Mouse (Mus musculus): ENCODE measurements around the gene Gm20431. TPM values are rescaled to one million over a fixed set of nuclear protein-coding genes. Genes with fewer than 3 reads are reported as not detected.
A peak's percentile ranks its signal among the peaks of the same experiment; 100 is the strongest.

Gene Gm20431
- polyA plus RNA-seq, 1 experiment from 2014 or later = 12.3 TPM

DNA sequence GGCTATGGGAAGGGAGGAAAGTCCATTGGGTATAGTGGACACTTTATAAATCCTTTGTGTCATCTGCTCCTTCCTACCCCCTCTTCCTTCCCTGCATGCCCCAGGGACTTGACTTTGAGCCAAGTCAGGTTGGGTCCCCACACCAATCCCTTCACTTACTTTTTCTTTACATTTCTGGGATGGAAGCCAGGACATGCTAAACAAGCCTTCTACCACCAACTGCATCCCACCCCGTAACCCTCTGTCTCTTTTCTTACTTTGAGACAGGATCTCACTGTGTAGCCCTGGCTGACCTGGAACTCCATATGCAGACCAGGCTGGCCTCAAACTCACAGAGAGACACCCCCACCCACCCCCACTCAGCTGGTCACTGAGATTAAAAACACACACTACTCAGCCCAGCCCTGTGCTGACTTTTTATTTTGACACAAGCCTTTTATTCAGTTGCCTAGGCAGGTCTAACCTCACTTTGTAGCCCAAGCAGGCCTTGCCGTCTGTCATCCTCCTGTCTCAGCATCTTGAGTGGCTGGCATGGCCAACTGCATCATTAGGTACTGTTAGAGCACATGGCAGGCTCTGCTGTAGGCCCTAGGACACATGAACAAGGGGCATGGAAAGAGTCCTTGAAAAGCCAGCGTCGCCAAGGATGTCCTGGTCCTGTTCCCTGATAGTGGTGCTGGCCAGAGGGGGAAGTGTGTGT is 67.6 kb downstream of the Gm20431 start:
- Histone ChIP-seq H3K27ac (ENCODE audit: low read depth) (peak overlapping the region; percentile 89), H3K36me3 (ENCODE audit: insufficient read depth) (no peaks in the 10 kb centered on the region), H3K4me1 (ENCODE audit: insufficient read depth) (peaks cover 46% of the 10 kb centered on the region), H3K27me3 (ENCODE audit: insufficient read depth, low read length) (no peaks in the 10 kb centered on the region), H3K9ac (no peak overlapping the region), H3K9me3 (ENCODE audit: low read depth, low read length) (no peaks in the 10 kb centered on the region), H3K4me3 (ENCODE audit: low read depth, low read length) (no peak overlapping the region), H3K4me2 (peak overlapping the region; percentile 13; the same call in 1 of the 2 replicates)
- no peak for TF ChIP-seq CTCF (IDR thresholded peaks at IDR 0.05; ENCODE audit: low read depth)
- WGBS = 51% methylated on average over 4 of the region's 4 CpGs
- ATAC-seq (ENCODE audit: insufficient read depth) = no peak
- peak; percentile 72 for DNase-seq

DNA sequence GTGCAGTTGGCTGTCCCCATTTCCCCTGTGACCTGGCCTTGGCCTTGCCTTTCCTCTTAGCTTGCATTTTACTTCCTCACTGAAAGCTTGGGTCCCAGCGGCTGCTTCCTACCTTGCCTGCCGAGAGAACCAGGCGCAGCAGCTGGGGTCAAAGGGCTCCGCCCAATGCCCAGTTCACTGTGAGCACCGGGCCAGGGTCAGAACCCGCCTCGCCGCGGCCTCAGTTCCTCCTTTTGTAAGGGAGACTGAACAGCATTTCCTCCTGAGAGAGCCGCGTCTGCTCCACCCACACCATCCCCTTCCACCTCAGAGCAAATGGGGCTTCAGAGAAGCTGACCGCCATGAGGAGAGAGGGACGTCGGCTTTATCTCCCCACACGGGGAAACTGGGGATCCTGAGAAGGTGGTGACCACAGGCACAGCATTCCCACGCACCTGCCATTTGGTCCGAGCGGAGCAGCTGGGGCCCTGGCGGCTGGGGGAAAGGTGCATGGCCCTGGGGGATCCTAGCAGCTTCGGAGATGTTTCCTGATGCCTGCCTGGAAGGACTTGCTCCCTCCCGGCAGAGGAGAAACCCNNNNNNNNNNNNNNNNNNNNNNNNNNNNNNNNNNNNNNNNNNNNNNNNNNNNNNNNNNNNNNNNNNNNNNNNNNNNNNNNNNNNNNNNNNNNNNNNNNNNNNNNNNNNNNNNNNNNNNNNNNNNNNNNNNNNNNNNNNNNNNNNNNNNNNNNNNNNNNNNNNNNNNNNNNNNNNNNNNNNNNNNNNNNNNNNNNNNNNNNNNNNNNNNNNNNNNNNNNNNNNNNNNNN is 72.3 kb downstream of the Gm20431 start:
- H3K27ac ChIP-seq (ENCODE audit: low read depth) = peak overlapping the region; percentile 88
- H3K4me2 ChIP-seq = peak overlapping the region; percentile 51
- WGBS = 24% methylated on average over 21 of the region's 21 CpGs
- peak overlapping the region; percentile 27; the same call in 1 of the 2 replicates for H3K9ac ChIP-seq
- peak overlapping the region; percentile 20 for H3K4me3 ChIP-seq (ENCODE audit: low read depth, low read length)
- ATAC-seq (ENCODE audit: insufficient read depth) (no peak), DNase-seq (peak; percentile 64)
- TF ChIP-seq CTCF (IDR thresholded peaks at IDR 0.05; ENCODE audit: low read depth) = no peak
- H3K9me3 ChIP-seq (ENCODE audit: low read depth, low read length) = no peaks in the 10 kb centered on the region
- no peaks in the 10 kb centered on the region for H3K27me3 ChIP-seq (ENCODE audit: insufficient read depth, low read length)
- no peaks in the 10 kb centered on the region for H3K36me3 ChIP-seq (ENCODE audit: insufficient read depth)
- peaks cover 44% of the 10 kb centered on the region for H3K4me1 ChIP-seq (ENCODE audit: insufficient read depth)

DNA sequence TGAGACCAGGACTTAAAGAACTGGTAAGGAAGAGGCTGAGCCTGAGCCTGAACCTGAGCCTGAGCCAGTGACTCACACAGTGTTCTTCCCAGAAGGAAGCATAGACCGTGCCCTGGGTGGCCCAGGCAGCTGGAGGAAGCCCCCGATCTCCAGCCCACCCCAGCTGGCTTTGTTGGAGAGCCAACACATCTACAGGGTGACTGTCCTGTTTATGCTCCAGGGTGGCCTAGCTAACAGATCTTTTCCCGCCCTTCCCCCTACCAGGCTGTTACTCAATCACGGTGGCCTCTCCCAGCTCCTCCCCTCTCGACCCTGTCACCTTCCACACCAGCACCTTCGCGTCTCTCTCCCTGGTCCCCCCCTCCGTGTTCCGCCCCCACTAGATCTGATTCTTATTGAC is 74.3 kb downstream of the Gm20431 start:
- no peak for TF ChIP-seq CTCF (IDR thresholded peaks at IDR 0.05; ENCODE audit: low read depth)
- ATAC-seq (ENCODE audit: insufficient read depth) (peak; percentile 64), DNase-seq (peak; percentile 92)
- WGBS = 11% methylated on average over 9 of the region's 9 CpGs
- no peak overlapping the region for H3K4me3 ChIP-seq (ENCODE audit: low read depth, low read length)
- peaks cover 52% of the 10 kb centered on the region for H3K4me1 ChIP-seq (ENCODE audit: insufficient read depth)
- no peak overlapping the region for H3K9ac ChIP-seq
- no peaks in the 10 kb centered on the region for H3K27me3 ChIP-seq (ENCODE audit: insufficient read depth, low read length)
- H3K36me3 ChIP-seq (ENCODE audit: insufficient read depth) = no peaks in the 10 kb centered on the region
- no peak overlapping the region for H3K4me2 ChIP-seq
- H3K9me3 ChIP-seq (ENCODE audit: low read depth, low read length) = no peaks in the 10 kb centered on the region
- peak overlapping the region; percentile 88 for H3K27ac ChIP-seq (ENCODE audit: low read depth)

DNA sequence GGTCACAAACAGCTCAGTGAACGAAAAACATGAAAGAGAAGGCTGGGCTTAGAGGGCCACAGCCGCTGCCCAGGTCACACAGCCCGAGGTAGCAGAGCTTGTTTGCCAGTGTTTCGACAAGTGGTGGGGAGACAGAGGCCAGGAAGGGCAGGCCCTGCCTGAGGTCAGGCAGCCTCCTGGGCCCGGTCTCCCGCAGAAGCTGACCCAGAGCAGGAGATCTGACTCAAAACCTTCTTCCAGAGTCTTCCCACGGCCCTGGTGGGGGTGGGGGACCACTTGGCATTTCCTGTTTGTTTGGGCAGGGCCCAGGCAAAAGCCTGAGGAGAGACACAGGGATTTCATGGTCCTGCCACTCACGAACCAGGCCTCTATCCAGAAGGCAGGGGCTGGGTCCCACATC is 75.3 kb downstream of the Gm20431 start:
- 11% methylated on average over 8 of the region's 8 CpGs for WGBS
- Histone ChIP-seq H3K27me3 (ENCODE audit: insufficient read depth, low read length) (no peaks in the 10 kb centered on the region), H3K4me2 (0 out of 2 replicates have a peak overlapping the region, but pooled peaks have one; percentile 12), H3K4me3 (ENCODE audit: low read depth, low read length) (no peak overlapping the region), H3K36me3 (ENCODE audit: insufficient read depth) (no peaks in the 10 kb centered on the region), H3K9me3 (ENCODE audit: low read depth, low read length) (no peaks in the 10 kb centered on the region), H3K27ac (ENCODE audit: low read depth) (peak overlapping the region; percentile 88), H3K4me1 (ENCODE audit: insufficient read depth) (peaks cover 54% of the 10 kb centered on the region), H3K9ac (no peak overlapping the region; the same call in 1 of the 2 replicates)
- no peak for TF ChIP-seq CTCF (IDR thresholded peaks at IDR 0.05; ENCODE audit: low read depth)
- DNase-seq = peak; percentile 68
- ATAC-seq (ENCODE audit: insufficient read depth) = no peak

DNA sequence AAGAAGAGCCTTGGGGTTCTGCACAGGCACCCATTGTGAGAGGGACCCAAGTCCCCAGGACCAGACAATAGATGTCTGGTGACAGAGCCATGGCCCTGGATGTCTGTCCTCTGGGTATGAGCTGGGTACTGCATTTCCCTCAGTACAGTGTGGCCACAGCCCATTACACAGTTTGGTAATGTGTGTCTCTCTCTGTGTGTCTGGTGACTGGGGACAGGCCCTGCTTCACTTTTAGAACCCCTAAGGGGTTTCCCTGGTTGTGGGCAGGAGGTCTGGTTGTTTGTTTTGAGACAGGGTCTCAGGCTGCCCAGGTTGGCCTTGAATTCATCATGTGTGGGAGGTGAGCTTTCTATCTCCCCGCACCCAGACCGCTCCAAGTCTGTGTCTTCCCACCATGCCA is 76.0 kb downstream of the Gm20431 start:
- peak overlapping the region; percentile 88 for H3K27ac ChIP-seq (ENCODE audit: low read depth)
- H3K9me3 ChIP-seq (ENCODE audit: low read depth, low read length) = no peaks in the 10 kb centered on the region
- 0 out of 2 replicates have a peak overlapping the region, but pooled peaks have one; percentile 6 for H3K9ac ChIP-seq
- H3K27me3 ChIP-seq (ENCODE audit: insufficient read depth, low read length) = no peaks in the 10 kb centered on the region
- WGBS = 53% methylated on average over 2 of the region's 2 CpGs
- ATAC-seq (ENCODE audit: insufficient read depth) (no peak), DNase-seq (no peak)
- H3K4me1 ChIP-seq (ENCODE audit: insufficient read depth) = peaks cover 50% of the 10 kb centered on the region
- no peak overlapping the region for H3K4me3 ChIP-seq (ENCODE audit: low read depth, low read length)
- no peak overlapping the region for H3K4me2 ChIP-seq
- H3K36me3 ChIP-seq (ENCODE audit: insufficient read depth) = no peaks in the 10 kb centered on the region
- no peak for TF ChIP-seq CTCF (IDR thresholded peaks at IDR 0.05; ENCODE audit: low read depth)

DNA sequence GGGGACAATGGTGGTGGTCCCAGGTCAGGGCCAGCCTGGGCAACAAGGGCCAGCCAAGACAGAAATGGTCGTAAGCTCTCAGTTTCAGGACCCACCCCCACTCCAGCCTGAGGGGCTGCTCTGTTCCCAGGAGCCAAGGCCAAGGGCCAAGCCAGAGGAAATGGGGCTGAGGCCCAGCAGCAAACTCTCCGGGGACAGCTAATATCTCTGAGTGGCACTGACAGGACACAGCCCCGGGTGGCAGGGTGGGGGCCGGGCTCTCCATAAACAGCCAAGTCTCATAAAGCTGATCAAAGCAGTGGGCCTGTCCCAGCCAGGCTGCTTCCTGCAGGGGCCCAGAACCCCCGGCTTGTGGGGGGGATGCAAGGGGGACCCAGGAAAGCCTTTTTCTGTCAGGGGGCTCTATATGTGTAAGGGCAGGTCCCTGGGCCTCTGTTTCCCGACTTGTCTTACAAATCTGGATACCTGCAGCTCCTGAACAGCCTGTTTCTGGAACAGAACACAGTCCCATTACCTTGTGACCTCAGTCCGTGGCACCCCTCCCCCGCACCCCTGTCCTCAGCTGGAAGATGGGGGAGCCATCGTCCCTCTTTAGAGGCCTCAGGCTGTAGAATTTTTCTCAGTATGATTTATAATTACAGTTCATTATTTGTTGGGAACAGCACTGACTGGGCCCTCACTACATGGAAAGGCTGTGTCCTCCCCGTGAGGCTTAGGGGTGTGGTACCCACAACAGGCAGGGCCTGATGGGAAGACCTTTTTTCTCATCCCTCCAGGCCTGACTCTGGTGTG is 77.9 kb downstream of the Gm20431 start:
- TF ChIP-seq CTCF (IDR thresholded peaks at IDR 0.05; ENCODE audit: low read depth) = no peak
- H3K9ac ChIP-seq = peak overlapping the region; percentile 6; the same call in 1 of the 2 replicates
- WGBS = 12% methylated on average over 10 of the region's 10 CpGs
- H3K4me2 ChIP-seq = peak overlapping the region; percentile 44; the same call in 1 of the 2 replicates
- DNase-seq = peak; percentile 96
- H3K27ac ChIP-seq (ENCODE audit: low read depth) = peak overlapping the region; percentile 91
- no peaks in the 10 kb centered on the region for H3K27me3 ChIP-seq (ENCODE audit: insufficient read depth, low read length)
- no peak overlapping the region for H3K4me3 ChIP-seq (ENCODE audit: low read depth, low read length)
- no peaks in the 10 kb centered on the region for H3K9me3 ChIP-seq (ENCODE audit: low read depth, low read length)
- no peaks in the 10 kb centered on the region for H3K36me3 ChIP-seq (ENCODE audit: insufficient read depth)
- ATAC-seq (ENCODE audit: insufficient read depth) = peak; percentile 92
- H3K4me1 ChIP-seq (ENCODE audit: insufficient read depth) = peaks cover 42% of the 10 kb centered on the region

All from lung, embryonic 14.5 days (tissue).